Mouse (Mus musculus) forebrain, embryonic 12.5 days (tissue): ENCODE measurements around the gene Derl3. TPM values are rescaled to one million over a fixed set of nuclear protein-coding genes. Genes with fewer than 3 reads are reported as not detected.
"Not testable (repeated sequence)": the region's sequence is repeated elsewhere in the genome, so short reads cannot be mapped to it uniquely, and the experiment has no call there.

Experiments used
- ATAC-seq: fragments of 200-750 bp; cut with Nextera tagmentation; 2 replicates; pipeline ENCODE4 v1.8.0; 2017; ENCODE audit warnings: moderate TSS enrichment; ENCODE audit not compliant: low FRiP score
- H3K27ac ChIP-seq: fragments of 300-500 bp; sonication (generic); 2 replicates; pipeline ENCODE4 v1.5.1; 2016; ENCODE audit warnings: mild to moderate bottlenecking
- H3K27me3 ChIP-seq: fragments of 300-500 bp; sonication (generic); 2 replicates; pipeline ENCODE4 v1.6.1; 2016; ENCODE audit warnings: mild to moderate bottlenecking
- H3K36me3 ChIP-seq: fragments of 300-500 bp; sonication (generic); replicated peaks from 2 replicates; pipeline ENCODE4 v1.6.1; 2016; ENCODE audit warnings: mild to moderate bottlenecking
- H3K4me1 ChIP-seq: fragments of 300-500 bp; sonication (generic); 2 replicates; pipeline ENCODE4 v1.6.1; 2016
- H3K4me2 ChIP-seq: fragments of 300-500 bp; sonication (generic); 2 replicates; pipeline ENCODE4 v1.6.1; 2016; ENCODE audit warnings: mild to moderate bottlenecking, moderate library complexity
- H3K4me3 ChIP-seq: fragments of 300-500 bp; sonication (generic); replicated peaks from 2 replicates; pipeline ENCODE4 v1.5.1; 2016; ENCODE audit warnings: mild to moderate bottlenecking
- H3K9ac ChIP-seq: fragments of 300-500 bp; sonication (generic); 2 replicates; pipeline ENCODE4 v1.6.1; 2016; ENCODE audit warnings: mild to moderate bottlenecking
- H3K9me3 ChIP-seq: fragments of 300-500 bp; sonication (generic); 2 replicates; pipeline ENCODE4 v1.6.1; 2016
- WGBS: fragments of 180-500 bp; shearing (Covaris S2); methylation state at CpG from one replicate; pipeline ENCODE4 v1.1.7; 2016; 5-methylcytosine and 5-hydroxymethylcytosine counted together
- polyA plus RNA-seq: library from polyadenylated mRNA; unstranded; fragments of >200 nt; fragmentation: Nextera tagmentation; extraction: Ambion mirVana; gene quantifications from 2 replicates; pipeline ENCODE4 v1.2.1, GENCODE M21; 2016

The Derl3 gene
- 3.1 and 3.3 TPM in 2 replicates for polyA plus RNA-seq

DNA sequence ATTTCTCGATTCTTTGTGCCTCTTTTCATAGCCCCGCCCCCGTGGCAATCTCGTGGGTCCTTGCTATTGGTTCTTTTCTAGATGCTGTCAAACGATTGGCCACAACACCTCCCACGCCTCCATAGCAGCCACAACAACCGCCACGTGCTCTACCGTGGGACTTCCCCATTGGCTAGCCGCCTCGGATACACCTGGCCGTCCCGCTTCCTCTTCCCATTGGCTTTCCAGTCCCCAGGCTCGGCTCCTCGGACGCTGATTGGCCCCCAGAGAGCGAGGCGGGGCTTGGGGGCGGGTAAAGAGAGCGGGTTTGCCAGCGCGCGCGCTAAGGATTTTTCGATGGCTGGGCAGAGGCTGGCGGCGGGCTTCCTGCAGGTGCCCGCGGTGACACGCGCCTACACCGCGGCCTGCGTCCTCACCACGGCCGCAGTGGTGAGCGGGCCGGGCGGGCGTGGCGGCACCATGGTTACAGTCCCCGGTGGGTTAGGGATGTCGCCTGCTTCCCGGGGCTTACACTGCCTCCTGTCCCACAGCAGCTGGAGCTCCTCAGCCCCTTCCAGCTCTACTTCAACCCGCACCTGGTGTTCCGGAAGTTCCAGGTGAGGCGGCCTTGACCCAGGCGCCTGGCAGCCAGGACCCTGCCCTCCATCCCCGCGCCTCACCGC lies at the start of gene Derl3:
TSS of gene Derl3 (plus strand) at position 325 of the 662 bp plus-strand sequence.
- Histone ChIP-seq H3K4me2 (peak within 1 kb of the TSS; percentile 85), H3K4me1 (peaks cover 12% of the 10 kb centered on the region), H3K9ac (peak within 1 kb of the TSS; percentile 50), H3K9me3 (no peaks in the 10 kb centered on the region), H3K27me3 (no peaks in the 10 kb centered on the region), H3K27ac (peak within 1 kb of the TSS; percentile 66; the same call in 1 of the 2 replicates), H3K36me3 (peaks cover 40% of the 10 kb centered on the region), H3K4me3 (peak within 1 kb of the TSS; percentile 43)
- ATAC-seq, result peak; percentile 100
- WGBS, result 1% methylated on average over 49 of the region's 51 CpGs

DNA sequence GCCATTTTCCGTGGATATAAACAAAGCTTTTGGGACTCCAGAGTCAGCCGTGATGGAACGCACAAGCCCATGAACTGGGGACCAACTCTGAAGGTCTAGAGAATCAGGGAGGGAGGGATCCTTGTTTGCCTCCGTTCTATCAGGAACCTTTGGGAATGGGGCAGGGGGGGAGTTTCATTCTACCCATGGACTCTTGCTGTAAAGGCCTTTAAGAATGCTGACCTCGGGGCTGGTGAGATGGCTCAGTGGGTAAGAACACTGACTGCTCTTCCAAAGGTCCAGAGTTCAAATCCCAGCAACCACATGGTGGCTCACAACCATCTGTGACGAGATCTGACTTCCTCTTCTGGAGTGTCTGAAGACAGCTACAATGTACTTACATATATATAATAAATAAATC lies 49.3 kb upstream of the Derl3 start:
- H3K27me3 ChIP-seq, H3K9me3 ChIP-seq, H3K4me3 ChIP-seq, H3K4me2 ChIP-seq, H3K4me1 ChIP-seq, H3K36me3 ChIP-seq, H3K9ac ChIP-seq, H3K27ac ChIP-seq, ATAC-seq: not testable (repeated sequence)
- WGBS, result 86% methylated on average over 6 of the region's 6 CpGs

DNA sequence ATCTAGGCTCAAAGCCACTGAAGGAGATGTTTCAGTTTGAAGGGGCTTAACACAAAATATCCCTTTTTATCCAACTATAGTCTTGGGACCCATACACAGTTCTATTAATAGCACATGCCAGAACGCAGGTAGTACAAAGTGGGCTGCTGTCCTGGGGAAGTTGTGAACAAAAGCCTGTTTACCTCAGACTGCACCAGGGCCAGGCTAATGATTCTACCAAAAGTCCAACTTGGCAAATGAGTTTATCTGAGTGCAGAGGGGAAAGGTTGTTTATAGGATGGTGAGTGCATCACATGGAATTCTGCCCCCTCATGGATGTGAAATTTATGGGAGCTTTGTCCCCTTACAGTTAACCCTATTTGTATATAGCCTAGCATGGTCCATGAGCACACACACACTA lies 48.4 kb upstream of the Derl3 start:
- Histone ChIP-seq H3K36me3 (no peaks in the 10 kb centered on the region), H3K27me3 (no peaks in the 10 kb centered on the region), H3K4me3 (no peak overlapping the region), H3K4me1 (peaks cover 9% of the 10 kb centered on the region; the same call in 1 of the 2 replicates), H3K4me2 (no peak overlapping the region), H3K27ac (no peak overlapping the region), H3K9me3 (no peaks in the 10 kb centered on the region), H3K9ac (no peak overlapping the region)
- no peak for ATAC-seq
- WGBS, result 67% methylated on average over 1 of the region's 1 CpGs

DNA sequence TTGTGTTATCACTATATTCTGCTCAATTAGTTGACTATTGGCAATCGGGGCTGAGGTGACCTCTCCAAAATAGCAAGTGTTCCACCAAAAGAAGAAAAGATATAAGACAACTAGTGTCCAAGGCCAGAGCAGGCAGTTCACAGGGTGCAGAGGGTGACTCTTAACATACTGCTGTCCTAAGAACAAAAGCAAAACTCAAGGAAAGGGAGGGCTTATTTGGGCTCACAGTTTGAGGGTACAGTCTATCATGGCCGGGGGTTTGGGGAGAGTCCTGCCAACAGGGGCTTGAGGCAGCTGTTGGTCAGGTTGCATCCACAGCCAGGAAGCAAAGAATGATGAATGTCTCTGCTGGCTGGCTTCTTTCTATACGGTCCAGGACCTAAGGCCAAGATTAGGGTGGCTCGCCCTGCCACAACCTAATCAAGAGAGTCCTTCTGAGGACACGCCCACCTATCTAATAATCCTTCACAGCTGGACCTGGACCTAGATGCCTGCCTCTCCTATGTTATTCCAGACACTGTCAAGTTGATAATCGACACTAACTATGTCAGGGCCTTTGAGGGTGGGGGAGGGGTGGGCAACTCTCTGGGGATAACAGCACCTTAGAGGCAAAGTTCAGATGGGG lies 47.8 kb upstream of the Derl3 start:
- Histone ChIP-seq H3K27me3 (no peaks in the 10 kb centered on the region), H3K4me2 (no peak overlapping the region), H3K4me1 (peaks cover 9% of the 10 kb centered on the region; the same call in 1 of the 2 replicates), H3K9ac (no peak overlapping the region), H3K36me3 (no peaks in the 10 kb centered on the region), H3K27ac (no peak overlapping the region), H3K9me3 (no peaks in the 10 kb centered on the region), H3K4me3 (no peak overlapping the region)
- WGBS, result 82% methylated on average over 6 of the region's 6 CpGs
- no peak for ATAC-seq

DNA sequence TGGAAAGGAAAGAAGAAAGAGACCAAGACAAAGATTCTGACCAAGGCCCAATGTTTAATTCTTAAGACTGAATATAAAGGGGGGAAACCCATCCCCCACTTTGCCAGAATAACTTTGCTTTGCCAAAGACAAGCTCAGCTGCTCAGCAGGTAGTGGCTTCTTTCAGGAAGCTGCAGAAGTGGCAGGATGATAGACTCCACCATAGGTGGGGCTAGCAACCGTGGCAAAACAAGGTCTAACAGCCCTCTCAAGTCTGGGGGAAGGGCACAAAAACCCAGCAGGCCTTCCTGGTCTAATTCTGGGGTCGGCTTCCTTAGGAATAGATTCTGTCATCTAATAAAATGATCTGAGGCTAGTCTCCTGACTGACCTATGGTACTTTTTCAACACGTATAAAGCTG lies 44.8 kb upstream of the Derl3 start:
- H3K36me3 ChIP-seq, result no peaks in the 10 kb centered on the region
- H3K9me3 ChIP-seq, result no peaks in the 10 kb centered on the region
- H3K4me3 ChIP-seq, result no peak overlapping the region
- 39% methylated on average over 3 of the region's 3 CpGs for WGBS
- H3K27me3 ChIP-seq, result no peaks in the 10 kb centered on the region
- H3K9ac ChIP-seq, result no peak overlapping the region
- no peak overlapping the region for H3K4me2 ChIP-seq
- no peak for ATAC-seq
- H3K4me1 ChIP-seq, result peaks cover 19% of the 10 kb centered on the region
- H3K27ac ChIP-seq, result no peak overlapping the region

DNA sequence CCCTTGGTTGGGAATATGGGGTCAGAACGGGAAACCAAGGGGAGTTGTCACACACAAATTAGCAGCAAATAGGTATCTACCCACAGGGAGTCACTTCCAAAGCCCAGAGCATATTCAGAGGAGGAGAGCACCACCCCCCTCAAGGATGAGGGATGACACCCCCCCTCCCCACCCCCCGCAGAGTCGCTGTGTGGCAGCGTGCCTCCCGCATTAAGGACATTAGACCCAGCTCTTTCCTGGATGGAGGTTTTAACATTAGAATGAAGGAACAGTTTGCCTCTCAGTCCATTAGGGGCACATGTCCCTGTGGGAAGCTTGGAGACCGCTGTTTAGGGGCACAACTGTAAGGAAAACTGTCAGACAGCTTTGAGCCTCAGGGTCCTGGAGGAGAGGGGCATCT lies 42.1 kb upstream of the Derl3 start:
- 2% methylated on average over 6 of the region's 6 CpGs for WGBS
- Histone ChIP-seq H3K27ac (no peak overlapping the region), H3K9ac (no peak overlapping the region), H3K4me3 (no peak overlapping the region), H3K27me3 (no peaks in the 10 kb centered on the region), H3K4me2 (no peak overlapping the region), H3K36me3 (no peaks in the 10 kb centered on the region; the same call in 1 of the 2 replicates), H3K4me1 (peaks cover 19% of the 10 kb centered on the region), H3K9me3 (no peaks in the 10 kb centered on the region)
- ATAC-seq, result no peak

DNA sequence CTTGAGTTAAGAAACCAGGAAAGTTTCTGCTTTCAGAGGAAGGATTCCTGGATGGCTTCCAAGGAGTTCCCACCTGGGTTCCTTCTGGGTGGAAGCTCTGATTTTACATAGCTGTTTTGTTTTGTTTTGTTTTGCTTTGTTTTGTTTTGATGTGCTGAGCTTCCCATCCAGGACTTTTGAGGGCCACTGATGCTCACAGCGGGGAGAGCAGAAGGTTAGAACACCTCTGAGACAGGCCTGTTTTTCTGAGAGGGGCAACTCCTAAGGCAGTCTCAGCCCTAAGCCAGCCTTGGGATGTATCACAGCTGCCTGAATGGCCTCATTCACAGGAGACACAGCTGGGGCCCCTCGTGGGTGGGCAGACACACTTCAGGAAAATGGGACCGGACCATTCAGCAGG lies 41.5 kb upstream of the Derl3 start:
- H3K9me3 ChIP-seq, result no peaks in the 10 kb centered on the region
- H3K27me3 ChIP-seq, result no peaks in the 10 kb centered on the region
- no peak overlapping the region for H3K4me3 ChIP-seq
- no peak overlapping the region for H3K27ac ChIP-seq
- no peak overlapping the region for H3K9ac ChIP-seq
- H3K36me3 ChIP-seq, result peaks cover 3% of the 10 kb centered on the region
- H3K4me1 ChIP-seq, result peaks cover 19% of the 10 kb centered on the region
- no peak for ATAC-seq
- WGBS, result 49% methylated on average over 3 of the region's 3 CpGs
- H3K4me2 ChIP-seq, result no peak overlapping the region

DNA sequence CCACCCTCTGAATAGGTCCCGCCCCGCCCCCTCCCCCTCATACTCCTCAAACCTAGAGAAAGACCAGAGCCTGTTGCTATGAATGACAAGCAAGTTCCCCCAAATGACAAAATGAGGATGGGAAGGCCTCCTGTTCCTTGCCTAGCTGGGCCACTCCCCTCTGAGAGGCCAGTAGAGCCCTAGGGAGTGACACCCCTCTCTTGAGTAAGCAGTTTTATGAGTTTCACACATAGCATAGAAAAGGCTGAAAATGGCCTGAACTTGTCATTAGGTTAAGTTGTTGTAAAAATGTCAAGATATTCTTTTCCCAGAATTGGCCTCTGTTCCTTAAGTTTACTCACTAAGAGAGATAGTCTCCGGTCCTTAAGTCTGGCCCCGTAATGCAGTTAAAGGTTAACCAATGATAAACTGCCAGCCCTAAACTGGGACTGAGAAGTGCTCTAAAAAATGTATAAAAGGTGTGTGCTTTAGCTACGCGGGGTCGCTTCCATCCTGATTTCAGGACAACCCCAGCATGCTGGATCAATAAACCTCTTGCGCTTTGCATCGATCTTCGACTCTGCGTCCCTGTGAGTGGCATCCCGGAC lies 40.6 kb upstream of the Derl3 start:
- WGBS, result 97% methylated on average over 12 of the region's 12 CpGs
- no peak overlapping the region for H3K9ac ChIP-seq
- no peak overlapping the region for H3K4me3 ChIP-seq
- H3K27me3 ChIP-seq, result no peaks in the 10 kb centered on the region
- peaks cover 21% of the 10 kb centered on the region for H3K4me1 ChIP-seq
- no peak overlapping the region for H3K4me2 ChIP-seq
- no peaks in the 10 kb centered on the region for H3K9me3 ChIP-seq
- H3K27ac ChIP-seq, result no peak overlapping the region
- no peak for ATAC-seq
- H3K36me3 ChIP-seq, result peaks cover 13% of the 10 kb centered on the region

DNA sequence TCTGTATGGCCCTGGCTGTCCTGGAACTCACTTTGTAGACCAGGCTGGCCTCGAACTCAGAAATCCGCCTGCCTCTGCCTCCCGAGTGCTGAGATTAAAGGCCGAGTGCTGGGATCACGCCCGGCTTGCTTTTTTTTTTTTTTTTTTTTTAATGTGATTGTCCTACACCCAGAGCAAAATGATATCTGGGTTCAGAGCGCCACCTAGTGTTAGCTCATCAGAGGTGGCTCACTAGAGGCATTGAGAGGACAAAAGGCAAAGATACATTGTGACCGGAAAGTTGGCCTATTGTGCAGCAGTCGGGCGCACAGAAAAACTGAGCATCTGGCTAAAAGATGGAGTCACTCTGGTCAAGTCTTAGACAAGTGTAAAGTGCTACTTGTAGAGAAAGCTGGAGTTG lies 39.8 kb upstream of the Derl3 start:
- Histone ChIP-seq H3K4me1 (peaks cover 26% of the 10 kb centered on the region), H3K9ac (no peak overlapping the region), H3K4me2 (no peak overlapping the region), H3K9me3 (no peaks in the 10 kb centered on the region), H3K27ac (0 out of 2 replicates have a peak overlapping the region, but pooled peaks have one; percentile 42), H3K27me3 (no peaks in the 10 kb centered on the region), H3K36me3 (peaks cover 20% of the 10 kb centered on the region), H3K4me3 (no peak overlapping the region)
- 24% methylated on average over 10 of the region's 10 CpGs for WGBS
- ATAC-seq, result peak; percentile 51; the same call in 1 of the 2 replicates

DNA sequence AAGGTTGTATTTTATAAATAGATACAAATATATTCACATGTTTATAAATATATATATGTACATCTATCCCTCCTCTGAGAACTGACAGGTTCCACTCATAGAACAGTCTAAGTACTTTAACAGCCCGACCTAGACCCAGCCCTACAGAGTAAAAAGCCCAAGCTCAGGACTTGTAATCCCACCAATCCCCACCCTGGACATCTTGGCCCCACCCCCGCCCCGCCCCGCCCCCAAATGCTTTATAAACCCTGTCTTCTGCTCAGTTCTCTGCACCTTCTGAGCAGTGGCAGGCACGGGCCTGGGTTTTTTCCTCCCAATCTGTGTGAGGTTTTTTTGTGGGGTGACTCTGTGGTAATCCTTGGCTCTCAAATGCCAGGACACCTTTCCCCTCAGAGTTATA lies 39.1 kb upstream of the Derl3 start:
- Histone ChIP-seq H3K4me3 (no peak overlapping the region), H3K4me2 (no peak overlapping the region), H3K9me3 (no peaks in the 10 kb centered on the region), H3K36me3 (peaks cover 20% of the 10 kb centered on the region), H3K4me1 (peaks cover 32% of the 10 kb centered on the region), H3K9ac (no peak overlapping the region), H3K27ac (no peak overlapping the region), H3K27me3 (no peaks in the 10 kb centered on the region)
- WGBS, result 49% methylated on average over 5 of the region's 5 CpGs
- no peak for ATAC-seq

DNA sequence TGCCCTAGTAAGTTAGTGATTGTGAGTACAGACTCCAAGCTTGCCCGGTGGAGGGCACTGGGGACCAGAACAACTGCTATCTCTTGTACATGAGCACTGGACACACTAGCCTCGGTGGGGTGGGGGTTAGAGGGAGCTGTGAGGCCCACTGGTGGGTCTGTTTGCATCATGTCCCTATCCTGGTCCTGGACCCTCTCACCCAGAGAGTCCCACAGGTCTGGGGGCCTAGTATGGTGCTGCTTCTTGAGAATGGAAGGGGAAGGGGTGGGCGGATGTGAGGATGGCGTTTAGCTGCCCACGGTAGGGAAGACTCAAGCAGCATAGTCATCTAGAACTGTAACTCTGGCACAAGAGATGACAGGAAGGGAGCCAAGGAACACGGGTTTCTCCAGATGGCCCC lies 38.4 kb upstream of the Derl3 start:
- Histone ChIP-seq H3K4me1 (peaks cover 30% of the 10 kb centered on the region), H3K36me3 (peaks cover 20% of the 10 kb centered on the region), H3K4me2 (no peak overlapping the region), H3K9ac (no peak overlapping the region), H3K27me3 (no peaks in the 10 kb centered on the region), H3K4me3 (no peak overlapping the region), H3K9me3 (no peaks in the 10 kb centered on the region), H3K27ac (no peak overlapping the region)
- no peak for ATAC-seq
- WGBS, result 86% methylated on average over 6 of the region's 6 CpGs

DNA sequence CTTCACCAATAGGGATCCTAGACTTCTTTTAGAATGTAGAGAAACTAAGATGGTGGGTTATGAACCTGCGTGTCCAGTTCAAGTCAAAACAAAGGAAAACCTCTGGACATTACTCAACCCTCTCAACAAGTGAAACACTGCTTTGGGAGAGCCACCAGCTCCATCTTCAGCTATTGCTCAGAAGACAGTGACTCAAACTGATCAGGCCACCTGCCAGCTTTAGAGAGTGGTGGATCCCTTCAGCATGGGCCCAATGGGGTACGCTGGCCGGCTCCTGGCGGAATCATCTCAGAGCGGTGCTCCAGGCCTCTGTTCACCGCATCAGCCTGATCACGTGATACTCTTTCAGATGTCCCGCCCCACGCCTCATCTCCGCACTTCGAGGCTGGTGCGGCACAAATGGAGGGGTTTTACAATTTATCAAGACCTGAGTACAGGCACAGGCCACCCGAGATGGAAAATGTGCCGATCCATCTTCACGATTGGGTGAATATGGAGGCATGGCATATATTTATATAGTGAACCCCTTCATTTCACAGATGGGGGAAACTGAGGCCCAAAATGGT lies 37.7 kb upstream of the Derl3 start:
- Histone ChIP-seq H3K27me3 (no peaks in the 10 kb centered on the region), H3K36me3 (peaks cover 20% of the 10 kb centered on the region), H3K4me1 (peaks cover 33% of the 10 kb centered on the region), H3K9ac (no peak overlapping the region), H3K4me3 (no peak overlapping the region), H3K9me3 (no peaks in the 10 kb centered on the region), H3K27ac (no peak overlapping the region), H3K4me2 (no peak overlapping the region)
- 90% methylated on average over 15 of the region's 15 CpGs for WGBS
- no peak for ATAC-seq
